Mouse (Mus musculus) myocyte (in vitro differentiated cells): ENCODE measurements around the gene Susd3.

Experiments
- CEBPB ChIP-seq: IDR thresholded peaks from 2 replicates; pipeline ENCODE4 v1.6.1; 2011; ENCODE audit warnings: mild to moderate bottlenecking, moderate library complexity; ENCODE audit not compliant: poor library complexity, insufficient read depth, severe bottlenecking
- E2F4 ChIP-seq: IDR thresholded peaks from one replicate; pipeline ENCODE4 v1.6.1; 2011; ENCODE audit warnings: mild to moderate bottlenecking, control low read depth, moderate library complexity; ENCODE audit not compliant: insufficient read depth
- MAX ChIP-seq: IDR thresholded peaks from one replicate; pipeline ENCODE4 v1.6.1; 2011; ENCODE audit warnings: low read depth, mild to moderate bottlenecking, control low read depth
- MYOD1 ChIP-seq, 3 experiments: IDR thresholded peaks; one replicate each; pipeline ENCODE4 v1.6.1; 2011; ENCODE audit warnings: control low read depth in 2 of 3, low read depth in 2 of 3, mild to moderate bottlenecking in 2 of 3, moderate library complexity in 1 of 3; ENCODE audit not compliant: insufficient read length in 2 of 3, control insufficient read depth in 1 of 3
- POLR2A ChIP-seq: IDR thresholded peaks from one replicate; pipeline ENCODE4 v1.6.1; 2011; ENCODE audit warnings: low read depth, mild to moderate bottlenecking, control low read depth, moderate library complexity; ENCODE audit not compliant: insufficient read length
- POLR2AphosphoS2 ChIP-seq: IDR thresholded peaks from one replicate; pipeline ENCODE4 v1.6.1; 2011; ENCODE audit warnings: low read depth, control low read depth; ENCODE audit not compliant: insufficient read length
- TCF12 ChIP-seq: IDR thresholded peaks from one replicate; pipeline ENCODE4 v1.6.1; 2011; ENCODE audit warnings: mild to moderate bottlenecking, control low read depth; ENCODE audit not compliant: poor library complexity, insufficient read depth, severe bottlenecking
- TCF3 ChIP-seq: IDR thresholded peaks from one replicate; pipeline ENCODE4 v1.6.1; 2011; ENCODE audit warnings: low read depth, control low read depth; ENCODE audit not compliant: insufficient read length
- USF1 ChIP-seq: IDR thresholded peaks from one replicate; pipeline ENCODE4 v1.6.1; 2011; ENCODE audit warnings: low read depth, mild to moderate bottlenecking, control low read depth, moderate library complexity

GRCm38 (mm10) chr13:49195651-49196050 is 52.9 kb downstream of the Susd3 start:
- TF ChIP-seq POLR2A (no peak), USF1 (no peak), TCF12 (no peak), POLR2AphosphoS2 (no peak), CEBPB (no peak), MAX (no peak), TCF3 (no peak), E2F4 (no peak), MYOD1 (IDR thresholded peaks at IDR 0.05; ENCODE audit: control insufficient read depth in 1 of 3, insufficient read length in 2 of 3, low read depth in 2 of 3) (no peak)
